16 mouse cellular contexts compared by ENCODE assay signal in genomic region chr15:6560696-6561095, GRCm38 (mm10).
"Had no signal": no experiment of that assay in that cellular context is flagged by ENCODE, and none has a peak within 500 bp of the region (broad histone marks: within the 10 kb centered on the region; RNA-seq: fewer than 3 reads in every experiment).

No protein-coding gene starts in this region.

- ATAC-seq: hindbrain, embryonic 16.5 days; intestine, embryonic 15.5 days; liver, postnatal 0 days had no signal

- H3K4me3 ChIP-seq: intestine, embryonic 15.5 days; limb, embryonic 12.5 days; limb, embryonic 15.5 days had no signal

- H3K9ac ChIP-seq: intestine, embryonic 15.5 days; limb, embryonic 12.5 days; limb, embryonic 15.5 days; liver, embryonic 14.5 days; liver, postnatal 0 days had no signal

- H3K9me3 ChIP-seq: intestine, embryonic 15.5 days; limb, embryonic 12.5 days; limb, embryonic 15.5 days had no signal

- DNase-seq: kidney, adult 11 months; kidney, adult 8-10 months; kidney, postnatal 14 days; kidney, postnatal 4 days; left cerebral cortex, postnatal 4 days; liver, postnatal 0 days; lung, postnatal 14 days; midbrain, embryonic 14.5 days; thymus, postnatal 25 days had no signal

- H3K4me2 ChIP-seq: intestine, embryonic 15.5 days; limb, embryonic 12.5 days; limb, embryonic 15.5 days; liver, embryonic 11.5 days; midbrain, embryonic 11.5 days had no signal

- H3K36me3 ChIP-seq: intestine, embryonic 15.5 days; limb, embryonic 12.5 days; limb, embryonic 15.5 days had no signal

- H3K4me1 ChIP-seq: intestine, embryonic 15.5 days had no signal

- H3K27me3 ChIP-seq: intestine, embryonic 15.5 days; limb, embryonic 12.5 days; limb, embryonic 15.5 days had no signal

- H3K27ac ChIP-seq: intestine, embryonic 15.5 days; limb, embryonic 12.5 days; limb, embryonic 15.5 days; liver, embryonic 14.5 days had no signal
